In the genomic region with DNA sequence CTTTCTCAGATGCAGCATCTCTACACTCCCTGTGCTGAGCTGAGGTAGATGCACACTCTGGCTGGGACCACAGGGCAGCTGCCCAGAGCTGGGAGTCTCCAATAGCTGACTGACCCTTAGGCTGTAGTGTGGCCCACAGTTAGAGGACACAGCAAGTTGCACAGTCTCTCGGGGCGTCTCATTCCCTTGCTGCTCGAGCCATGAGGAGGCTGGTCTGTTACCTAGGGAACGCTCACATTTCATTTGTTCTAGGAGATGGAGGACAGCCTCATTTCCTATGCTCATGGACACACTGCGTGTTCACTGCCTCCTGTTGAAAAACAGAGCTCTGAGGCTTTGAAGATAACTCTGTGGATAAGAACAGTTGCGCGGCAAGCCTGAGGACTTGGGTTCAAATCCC, we compare ENCODE assay signal across 12 mouse cellular contexts.
DNase-seq lines count a peak whose midpoint lies in the region; ATAC-seq and TF ChIP-seq lines count a peak whose summit lies in the region.
"Had no signal": no experiment of that assay in that cellular context is flagged by ENCODE, and none has a peak within 500 bp of the region (broad histone marks: within the 10 kb centered on the region; RNA-seq: fewer than 3 reads in every experiment).

No protein-coding gene starts in this region.

- no peaks in the 10 kb centered on the region for H3K36me3 ChIP-seq in intestine, embryonic 16.5 days (ENCODE audit: control insufficient read depth, insufficient read depth, low read length)
- H3K36me3 ChIP-seq in intestine, postnatal 0 days (ENCODE audit: control insufficient read depth, insufficient read depth): no peaks in the 10 kb centered on the region
- no peaks in the 10 kb centered on the region for H3K36me3 ChIP-seq in midbrain, embryonic 13.5 days
- H3K36me3 ChIP-seq in midbrain, embryonic 15.5 days (replicated peaks): no peaks in the 10 kb centered on the region
- no peaks in the 10 kb centered on the region for H3K36me3 ChIP-seq in heart, embryonic 10.5 days
- H3K36me3 ChIP-seq: liver, embryonic 13.5 days; neural tube, embryonic 13.5 days had no signal

- 0 out of 2 replicates have a peak, but pooled peaks have one; percentile 5 for ATAC-seq in intestine, embryonic 16.5 days
- ATAC-seq in intestine, postnatal 0 days: no peak
- peak; percentile 46; the same call in 1 of the 2 replicates for ATAC-seq in midbrain, embryonic 13.5 days
- ATAC-seq in midbrain, embryonic 15.5 days (replicated peaks): no peak
- ATAC-seq in megakaryocyte-erythroid progenitor cell, adult 5-6 weeks (replicated peaks; ENCODE audit: low FRiP score, low TSS enrichment, poor library complexity, severe bottlenecking): 0 out of 2 replicates have a peak, but pooled peaks have one; percentile 10

- TF ChIP-seq CTCF in intestine, postnatal 0 days (IDR thresholded peaks at IDR 0.05; ENCODE audit: low read depth): no peak

- H3K27me3 ChIP-seq in intestine, embryonic 16.5 days (replicated peaks; ENCODE audit: control insufficient read depth, insufficient read depth, low read length): no peaks in the 10 kb centered on the region
- no peaks in the 10 kb centered on the region for H3K27me3 ChIP-seq in intestine, postnatal 0 days (replicated peaks; ENCODE audit: control insufficient read depth, insufficient read depth, low read length)
- H3K27me3 ChIP-seq in midbrain, embryonic 13.5 days: no peaks in the 10 kb centered on the region
- no peaks in the 10 kb centered on the region for H3K27me3 ChIP-seq in midbrain, embryonic 15.5 days (replicated peaks)
- H3K27me3 ChIP-seq in heart, embryonic 10.5 days (ENCODE audit: insufficient read depth, poor library complexity, severe bottlenecking): no peaks in the 10 kb centered on the region
- H3K27me3 ChIP-seq: liver, embryonic 13.5 days; neural tube, embryonic 13.5 days had no signal

- intact Hi-C loops in heart, postnatal 25 days (cut with DNase I): loop anchor here (2.0 kb wide), 1 partner anchor 117 kb away; no protein-coding TSS in a partner anchor

- H3K4me2 ChIP-seq in intestine, embryonic 16.5 days (ENCODE audit: low read depth, low read length): no peak overlapping the region
- H3K4me2 ChIP-seq in intestine, postnatal 0 days (replicated peaks; ENCODE audit: low read depth): no peak overlapping the region
- H3K4me2 ChIP-seq in midbrain, embryonic 13.5 days (replicated peaks): no peak overlapping the region
- H3K4me2 ChIP-seq in midbrain, embryonic 15.5 days: no peak overlapping the region
- H3K4me2 ChIP-seq: liver, embryonic 13.5 days; neural tube, embryonic 13.5 days had no signal

- H3K27ac ChIP-seq in intestine, embryonic 16.5 days (ENCODE audit: low read length): no peak overlapping the region
- H3K27ac ChIP-seq in intestine, postnatal 0 days (ENCODE audit: low read depth, low read length): no peak overlapping the region
- no peak overlapping the region for H3K27ac ChIP-seq in midbrain, embryonic 13.5 days
- H3K27ac ChIP-seq in midbrain, embryonic 15.5 days: no peak overlapping the region
- H3K27ac ChIP-seq in heart, embryonic 10.5 days: no peak overlapping the region
- H3K27ac ChIP-seq: liver, embryonic 13.5 days; neural tube, embryonic 13.5 days had no signal

- WGBS in intestine, embryonic 16.5 days: 78% methylated on average over 7 of the region's 7 CpGs
- 82% methylated on average over 7 of the region's 7 CpGs for WGBS in intestine, postnatal 0 days
- WGBS in midbrain, embryonic 13.5 days: 64% methylated on average over 7 of the region's 7 CpGs
- 56% methylated on average over 7 of the region's 7 CpGs for WGBS in midbrain, embryonic 15.5 days
- 85% methylated on average over 7 of the region's 7 CpGs for WGBS in heart, embryonic 10.5 days

- H3K4me3 ChIP-seq in intestine, embryonic 16.5 days (ENCODE audit: low read length): no peak overlapping the region
- no peak overlapping the region for H3K4me3 ChIP-seq in intestine, postnatal 0 days (ENCODE audit: low read depth, low read length)
- no peak overlapping the region for H3K4me3 ChIP-seq in midbrain, embryonic 13.5 days (replicated peaks)
- no peak overlapping the region for H3K4me3 ChIP-seq in midbrain, embryonic 15.5 days
- no peak overlapping the region for H3K4me3 ChIP-seq in heart, embryonic 10.5 days
- H3K4me3 ChIP-seq: liver, embryonic 13.5 days; neural tube, embryonic 13.5 days had no signal

- DNase-seq in brain, adult 2 months (ENCODE audit: low read depth, low spot score): peak; percentile 70
- DNase-seq in heart, embryonic 10.5 days (ENCODE audit: low spot score): no peak
- no peak for DNase-seq in heart, postnatal 25 days (ENCODE audit: low spot score)
- DNase-seq: B cell, adult 2 months; lung, postnatal 10 days had no signal

- H3K4me1 ChIP-seq in intestine, embryonic 16.5 days (ENCODE audit: control insufficient read depth, insufficient read depth, low read length): no peaks in the 10 kb centered on the region; the same call in 1 of the 2 replicates
- H3K4me1 ChIP-seq in intestine, postnatal 0 days (replicated peaks; ENCODE audit: control insufficient read depth, insufficient read depth, low read length): no peaks in the 10 kb centered on the region
- H3K4me1 ChIP-seq in midbrain, embryonic 13.5 days (replicated peaks): peaks cover 13% of the 10 kb centered on the region
- peaks cover 8% of the 10 kb centered on the region; the same call in 1 of the 2 replicates for H3K4me1 ChIP-seq in midbrain, embryonic 15.5 days
- H3K4me1 ChIP-seq in heart, embryonic 10.5 days: peaks cover 6% of the 10 kb centered on the region

- no peaks in the 10 kb centered on the region for H3K9me3 ChIP-seq in intestine, embryonic 16.5 days (ENCODE audit: control insufficient read depth, low read length)
- no peaks in the 10 kb centered on the region for H3K9me3 ChIP-seq in intestine, postnatal 0 days (ENCODE audit: control insufficient read depth)
- no peaks in the 10 kb centered on the region for H3K9me3 ChIP-seq in midbrain, embryonic 13.5 days
- no peaks in the 10 kb centered on the region for H3K9me3 ChIP-seq in midbrain, embryonic 15.5 days
- no peaks in the 10 kb centered on the region for H3K9me3 ChIP-seq in heart, embryonic 10.5 days
- H3K9me3 ChIP-seq: liver, embryonic 13.5 days; neural tube, embryonic 13.5 days had no signal

- H3K9ac ChIP-seq in intestine, embryonic 16.5 days (ENCODE audit: low read depth, low read length): no peak overlapping the region
- H3K9ac ChIP-seq in intestine, postnatal 0 days (ENCODE audit: low read depth, low read length): no peak overlapping the region
- H3K9ac ChIP-seq in midbrain, embryonic 13.5 days (replicated peaks): no peak overlapping the region
- H3K9ac ChIP-seq in midbrain, embryonic 15.5 days: no peak overlapping the region
- H3K9ac ChIP-seq: liver, embryonic 13.5 days; neural tube, embryonic 13.5 days had no signal

Comparison
In these comparisons a context has a peak if more than half of its experiments do, and no peak if none do; other contexts are left out.
1. ATAC-seq: peak in intestine, embryonic 16.5 days (single experiment), midbrain, embryonic 13.5 days (single experiment) and megakaryocyte-erythroid progenitor cell, adult 5-6 weeks (single experiment); none in intestine, postnatal 0 days (single experiment) and midbrain, embryonic 15.5 days (single experiment).